In genomic region chr9:118354911-118355310, GRCm38 (mm10) we compare ENCODE assay signal across 23 mouse cellular contexts.
DNase-seq lines count a peak whose midpoint lies in the region; ATAC-seq lines count a peak whose summit lies in the region.
"Had no signal": no experiment of that assay in that cellular context is flagged by ENCODE, and none has a peak within 500 bp of the region (broad histone marks: within the 10 kb centered on the region; RNA-seq: fewer than 3 reads in every experiment).

No protein-coding gene starts in this region.

- no peaks in the 10 kb centered on the region for H3K4me1 ChIP-seq in forebrain, embryonic 11.5 days (replicated peaks; ENCODE audit: control insufficient read depth, insufficient read depth, low read length)
- H3K4me1 ChIP-seq in forebrain, embryonic 13.5 days: no peaks in the 10 kb centered on the region
- no peaks in the 10 kb centered on the region for H3K4me1 ChIP-seq in hindbrain, embryonic 14.5 days (replicated peaks; ENCODE audit: control insufficient read depth, insufficient read depth, low read length)
- H3K4me1 ChIP-seq: embryonic facial prominence, embryonic 13.5 days; embryonic facial prominence, embryonic 15.5 days; forebrain, embryonic 10.5 days had no signal

- no peaks in the 10 kb centered on the region for H3K27me3 ChIP-seq in forebrain, embryonic 11.5 days (ENCODE audit: control insufficient read depth, insufficient read depth, low read length)
- no peaks in the 10 kb centered on the region for H3K27me3 ChIP-seq in forebrain, embryonic 13.5 days
- H3K27me3 ChIP-seq in hindbrain, embryonic 14.5 days (ENCODE audit: control insufficient read depth, insufficient read depth, low read length): no peaks in the 10 kb centered on the region
- H3K27me3 ChIP-seq: embryonic facial prominence, embryonic 13.5 days; embryonic facial prominence, embryonic 15.5 days; Patski had no signal

- no peak overlapping the region for H3K9ac ChIP-seq in forebrain, embryonic 11.5 days (ENCODE audit: low read length)
- H3K9ac ChIP-seq in forebrain, embryonic 13.5 days: no peak overlapping the region
- no peak overlapping the region for H3K9ac ChIP-seq in hindbrain, embryonic 14.5 days
- H3K9ac ChIP-seq: embryonic facial prominence, embryonic 13.5 days; embryonic facial prominence, embryonic 15.5 days had no signal

- no peak overlapping the region for H3K4me2 ChIP-seq in forebrain, embryonic 11.5 days (ENCODE audit: low read depth, low read length, severe bottlenecking)
- no peak overlapping the region for H3K4me2 ChIP-seq in forebrain, embryonic 13.5 days
- no peak overlapping the region for H3K4me2 ChIP-seq in hindbrain, embryonic 14.5 days (replicated peaks)
- H3K4me2 ChIP-seq: embryonic facial prominence, embryonic 13.5 days; embryonic facial prominence, embryonic 15.5 days had no signal

- H3K27ac ChIP-seq in forebrain, embryonic 11.5 days (ENCODE audit: low read depth, low read length): no peak overlapping the region
- no peak overlapping the region for H3K27ac ChIP-seq in forebrain, embryonic 13.5 days
- no peak overlapping the region for H3K27ac ChIP-seq in hindbrain, embryonic 14.5 days
- H3K27ac ChIP-seq: embryonic facial prominence, embryonic 13.5 days; embryonic facial prominence, embryonic 15.5 days; forebrain, embryonic 10.5 days had no signal

- no peaks in the 10 kb centered on the region for H3K36me3 ChIP-seq in forebrain, embryonic 11.5 days (ENCODE audit: control insufficient read depth, insufficient read depth, low read length)
- no peaks in the 10 kb centered on the region for H3K36me3 ChIP-seq in forebrain, embryonic 13.5 days (ENCODE audit: poor library complexity, severe bottlenecking)
- H3K36me3 ChIP-seq in hindbrain, embryonic 14.5 days (replicated peaks; ENCODE audit: control insufficient read depth, insufficient read depth): no peaks in the 10 kb centered on the region
- H3K36me3 ChIP-seq: embryonic facial prominence, embryonic 13.5 days; embryonic facial prominence, embryonic 15.5 days; forebrain, embryonic 10.5 days; G1E had no signal

- WGBS in forebrain, embryonic 11.5 days: 96% methylated on average over 10 of the region's 10 CpGs
- WGBS in forebrain, embryonic 13.5 days: 93% methylated on average over 10 of the region's 10 CpGs
- 96% methylated on average over 10 of the region's 10 CpGs for WGBS in hindbrain, embryonic 14.5 days

- H3K9me3 ChIP-seq in forebrain, embryonic 11.5 days (ENCODE audit: control insufficient read depth, low read length): no peaks in the 10 kb centered on the region
- H3K9me3 ChIP-seq in forebrain, embryonic 13.5 days (replicated peaks): no peaks in the 10 kb centered on the region
- no peaks in the 10 kb centered on the region for H3K9me3 ChIP-seq in hindbrain, embryonic 14.5 days (ENCODE audit: control insufficient read depth, low read length)
- H3K9me3 ChIP-seq: embryonic facial prominence, embryonic 13.5 days; embryonic facial prominence, embryonic 15.5 days had no signal

- no peak for ATAC-seq in forebrain, embryonic 11.5 days (replicated peaks; ENCODE audit: low FRiP score)
- ATAC-seq in forebrain, embryonic 13.5 days: no peak
- ATAC-seq in hindbrain, embryonic 14.5 days (ENCODE audit: low FRiP score): no peak
- ATAC-seq in megakaryocyte-erythroid progenitor cell, adult 5-6 weeks (replicated peaks; ENCODE audit: low FRiP score, low TSS enrichment, poor library complexity, severe bottlenecking): no peak
- ATAC-seq: activated CD4-positive, CD25-positive, alpha-beta regulatory T cell, adult 4 months; forebrain, embryonic 14.5 days; forebrain, embryonic 16.5 days; Patski had no signal

- DNase-seq in forebrain, embryonic 11.5 days (ENCODE audit: low spot score): peak; percentile 7
- DNase-seq in 416B (ENCODE audit: low read depth) (peak; percentile 13), R1 (ENCODE audit: low read depth, low spot score) (peak; percentile 87)
- DNase-seq in hindbrain, embryonic 14.5 days (ENCODE audit: low spot score): no peak
- DNase-seq: adrenal gland, adult 8-10 months; adrenal gland, postnatal 14 days; cerebellum, adult 11-12 months; cerebellum, adult 2 months; cerebellum, adult 9-10 months; cerebellum, postnatal 14 days; cerebellum, postnatal 36 days; embryo, embryonic 11 days had no signal

- H3K4me3 ChIP-seq in forebrain, embryonic 11.5 days (ENCODE audit: low read depth, low read length): no peak overlapping the region
- no peak overlapping the region for H3K4me3 ChIP-seq in forebrain, embryonic 13.5 days
- no peak overlapping the region for H3K4me3 ChIP-seq in hindbrain, embryonic 14.5 days (replicated peaks; ENCODE audit: low read length)
- H3K4me3 ChIP-seq: embryonic facial prominence, embryonic 13.5 days; embryonic facial prominence, embryonic 15.5 days; erythroblast, embryonic 14.5 days; forebrain, embryonic 10.5 days had no signal
